Mouse (Mus musculus) lung, adult 2 months (tissue): ENCODE data around the gene Gm4922.

Source experiments
- CTCF ChIP-seq: fragments of 200-500 bp; IDR thresholded peaks from 2 replicates; pipeline ENCODE4 v1.5.1; 2011; ENCODE audit warnings: mild to moderate bottlenecking, low read length, control low read depth; ENCODE audit not compliant: insufficient read depth
- POLR2A ChIP-seq: fragments of 200-500 bp; IDR thresholded peaks from 2 replicates; pipeline ENCODE4 v1.6.1; 2011; ENCODE audit warnings: low read depth, mild to moderate bottlenecking, control low read depth, low read length, borderline replicate concordance; ENCODE audit errors: extremely low read depth

GRCm38 (mm10) chr10:18827936-18828335 lies 41.3 kb upstream of the Gm4922 start:
- no peak for TF ChIP-seq POLR2A
- no peak for TF ChIP-seq CTCF
